Mouse (Mus musculus) ES-E14 (cell line): ENCODE measurements at regions not wholly inside any gene's neighbourhood (a gene's known extent, or its start where the extent isn't known, plus 50 kb on each side); places are given as distances from the start of the nearest gene placed in this dataset.

Experiments used
- DNase-seq: peaks from one replicate; pipeline ENCODE4 v3.0.0-alpha.2; 2013; ENCODE audit warnings: low read depth, low spot score
- H3K27ac ChIP-seq: 2 replicates; pipeline ENCODE4 v1.5.1; 2012; ENCODE audit warnings: low read depth, mild to moderate bottlenecking, low read length, moderate library complexity, mixed read lengths; ENCODE audit not compliant: poor library complexity, insufficient read depth, severe bottlenecking
- H3K36me3 ChIP-seq: 2 replicates; pipeline ENCODE4 v1.6.1; 2012; ENCODE audit warnings: mild to moderate bottlenecking, low read length, moderate library complexity, mixed read lengths; ENCODE audit not compliant: control insufficient read depth, poor library complexity, insufficient read depth, severe bottlenecking
- H3K4me1 ChIP-seq, 2 experiments: fragments of 150-350 bp in 1 of 2; sonication (generic) in 1 of 2; 2 replicates each; pipeline ENCODE4 v1.6.1; 2012; ENCODE audit warnings: low read length in 2 of 2, mild to moderate bottlenecking in 1 of 2, mixed read lengths in 1 of 2; ENCODE audit not compliant: control insufficient read depth in 2 of 2, insufficient read depth in 2 of 2, poor library complexity in 1 of 2
- H3K4me3 ChIP-seq, 2 experiments: fragments of 150-350 bp in 1 of 2; sonication (generic) in 1 of 2; 2 replicates each; pipeline ENCODE4 v1.5.1; 2012; ENCODE audit warnings: low read length in 2 of 2, low read depth in 1 of 2, mild to moderate bottlenecking in 1 of 2, mixed read lengths in 1 of 2; ENCODE audit not compliant: insufficient read depth in 1 of 2, poor library complexity in 1 of 2, severe bottlenecking in 1 of 2
- H3K9ac ChIP-seq: 2 replicates; pipeline ENCODE4 v1.6.1; 2012; ENCODE audit warnings: low read depth, mild to moderate bottlenecking, low read length, mixed read lengths; ENCODE audit not compliant: poor library complexity, insufficient read depth, severe bottlenecking
- H3K9me3 ChIP-seq: fragments of 150-350 bp; sonication (generic); 2 replicates; pipeline ENCODE4 v1.6.1; 2012; ENCODE audit warnings: low read depth, mild to moderate bottlenecking, low read length; ENCODE audit not compliant: control insufficient read depth, insufficient read depth
- CHD2 ChIP-seq: IDR thresholded peaks from 2 replicates; pipeline ENCODE4 v1.6.1; 2014; ENCODE audit warnings: mild to moderate bottlenecking, low read depth, low read length, inconsistent platforms
- HCFC1 ChIP-seq: IDR thresholded peaks from 2 replicates; pipeline ENCODE4 v1.6.1; 2012; ENCODE audit warnings: low read length, inconsistent platforms, borderline replicate concordance; ENCODE audit not compliant: insufficient read depth
- MAFK ChIP-seq: IDR thresholded peaks from 2 replicates; pipeline ENCODE4 v1.6.1; 2014; ENCODE audit warnings: mild to moderate bottlenecking, low read depth, low read length, inconsistent platforms; ENCODE audit not compliant: insufficient read depth
- ZC3H11A ChIP-seq: IDR thresholded peaks from 2 replicates; pipeline ENCODE4 v1.6.1; 2012; ENCODE audit warnings: low read depth, mild to moderate bottlenecking, inconsistent platforms, low read length, borderline replicate concordance
- ZNF384 ChIP-seq: IDR thresholded peaks from 2 replicates; pipeline ENCODE4 v1.6.1; 2012; ENCODE audit warnings: low read depth, low read length, inconsistent platforms
- in situ Hi-C, 2 experiments: fragments of 600-800 bp; cut with MboI; formaldehyde crosslinking; loops; one replicate each; pipeline ENCODE4 v1.15.1; 2025; ENCODE audit warnings: low sequenced_read_pairs in 2 of 2, inconsistent platforms in 1 of 2; ENCODE audit not compliant: unreplicated experiment in 2 of 2

- in situ Hi-C loops: no loop called here
- H3K9me3 ChIP-seq: no peaks in the 10 kb centered on the region
- no peak overlapping the region for H3K4me3 ChIP-seq
- no peak overlapping the region for H3K9ac ChIP-seq
- no peaks in the 10 kb centered on the region for H3K36me3 ChIP-seq
- no peak overlapping the region for H3K27ac ChIP-seq
- no peak for DNase-seq
- no peaks in the 10 kb centered on the region for H3K4me1 ChIP-seq
- TF ChIP-seq MAFK (no peak), CHD2 (no peak), ZNF384 (no peak), HCFC1 (no peak), ZC3H11A (no peak)
Measured at GRCm38 (mm10) chr3:140968556-140968955, 243.6 kb downstream of the Pdha2 start.

GRCm38 (mm10) chr3:140957666-140958065 lies 254.5 kb downstream of the Pdha2 start:
- Histone ChIP-seq H3K4me3 (no peak overlapping the region), H3K9me3 (no peaks in the 10 kb centered on the region), H3K9ac (no peak overlapping the region), H3K27ac (no peak overlapping the region), H3K4me1 (no peaks in the 10 kb centered on the region), H3K36me3 (no peaks in the 10 kb centered on the region)
- no peak for DNase-seq
- no peak for TF ChIP-seq ZNF384
- TF ChIP-seq HCFC1: no peak
- in situ Hi-C loops: no loop called here

GRCm38 (mm10) chr3:140952111-140952800 lies 259.9 kb downstream of the Pdha2 start:
- in situ Hi-C loops: no loop called here
- no peak overlapping the region for H3K27ac ChIP-seq
- H3K4me1 ChIP-seq: no peaks in the 10 kb centered on the region
- TF ChIP-seq CHD2: no peak
- TF ChIP-seq ZNF384: no peak
- no peak for TF ChIP-seq MAFK
- no peak for TF ChIP-seq ZC3H11A
- TF ChIP-seq HCFC1: no peak
- H3K36me3 ChIP-seq: no peaks in the 10 kb centered on the region
- no peak overlapping the region for H3K9ac ChIP-seq
- H3K4me3 ChIP-seq: no peak overlapping the region
- H3K9me3 ChIP-seq: no peaks in the 10 kb centered on the region
- DNase-seq: no peak

GRCm38 (mm10) chr3:140951024-140951423 lies 261.1 kb downstream of the Pdha2 start:
- in situ Hi-C loops: no loop called here
- no peak for DNase-seq
- Histone ChIP-seq H3K4me1 (no peaks in the 10 kb centered on the region), H3K4me3 (no peak overlapping the region), H3K9ac (no peak overlapping the region), H3K36me3 (no peaks in the 10 kb centered on the region), H3K27ac (no peak overlapping the region), H3K9me3 (no peaks in the 10 kb centered on the region)
- TF ChIP-seq MAFK (no peak), HCFC1 (no peak), ZC3H11A (no peak), CHD2 (no peak), ZNF384 (no peak)
